Mouse (Mus musculus) E14TG2a.4 (cell line): ENCODE results near the gene Tie1.

Source experiments
- H3K27me3 ChIP-seq: 2 replicates; pipeline ENCODE4 v1.6.1; 2014; ENCODE audit warnings: low read length, control low read depth; ENCODE audit not compliant: insufficient read depth
- H3K36me3 ChIP-seq: 2 replicates; pipeline ENCODE4 v1.6.1; 2014; ENCODE audit warnings: low read length, control low read depth; ENCODE audit not compliant: insufficient read depth
- H3K4me1 ChIP-seq: replicated peaks from 2 replicates; pipeline ENCODE4 v1.6.1; 2014; ENCODE audit warnings: low read depth, low read length, control low read depth
- H3K4me3 ChIP-seq: replicated peaks from 2 replicates; pipeline ENCODE4 v1.5.1; 2014; ENCODE audit warnings: mild to moderate bottlenecking, low read length
- H3K9me3 ChIP-seq: 2 replicates; pipeline ENCODE4 v1.6.1; 2014; ENCODE audit warnings: low read length, control low read depth
- CTCF ChIP-seq: conservative IDR thresholded peaks from 2 replicates; pipeline ENCODE4 v1.5.1; 2014; ENCODE audit warnings: low read length
- NANOG ChIP-seq: IDR thresholded peaks from 2 replicates; pipeline ENCODE4 v1.6.1; 2014; ENCODE audit warnings: borderline replicate concordance, low read length, mixed read lengths
- POU5F1 ChIP-seq: IDR thresholded peaks from 2 replicates; pipeline ENCODE4 v1.6.1; 2014; ENCODE audit warnings: low read length, borderline replicate concordance

The Tie1 gene

DNA sequence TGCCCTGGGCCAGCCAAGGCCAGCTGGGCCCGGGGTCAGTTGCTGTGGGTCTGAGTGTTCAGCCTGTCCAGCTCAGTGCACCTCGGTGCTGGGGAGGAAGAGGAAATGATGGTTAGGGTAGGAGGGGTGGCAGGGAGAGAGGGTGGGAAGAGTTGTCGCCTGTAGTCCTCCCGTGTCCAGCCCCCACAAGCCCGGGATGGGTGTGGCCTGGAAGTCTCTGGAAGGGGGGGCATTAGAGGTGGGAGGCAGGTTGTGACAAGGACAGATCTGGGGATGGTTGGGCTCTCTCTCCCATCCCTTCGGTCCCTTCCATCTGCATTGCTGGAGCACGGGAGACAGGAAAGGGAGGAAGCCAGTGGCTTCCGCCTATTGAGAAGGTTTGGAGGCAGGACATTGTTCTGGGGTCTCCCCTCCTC, at the start of gene Tie1:
Gene Tie1, minus strand, starts transcription at position 345 of the 416 bp plus-strand sequence.
- Histone ChIP-seq H3K4me1 (peaks cover 43% of the 10 kb centered on the region), H3K4me3 (no peak within 1 kb of the TSS), H3K27me3 (peaks cover 26% of the 10 kb centered on the region), H3K36me3 (no peaks in the 10 kb centered on the region), H3K9me3 (no peaks in the 10 kb centered on the region)
- TF ChIP-seq POU5F1: no peak
- no peak for TF ChIP-seq NANOG
- no peak for TF ChIP-seq CTCF

DNA sequence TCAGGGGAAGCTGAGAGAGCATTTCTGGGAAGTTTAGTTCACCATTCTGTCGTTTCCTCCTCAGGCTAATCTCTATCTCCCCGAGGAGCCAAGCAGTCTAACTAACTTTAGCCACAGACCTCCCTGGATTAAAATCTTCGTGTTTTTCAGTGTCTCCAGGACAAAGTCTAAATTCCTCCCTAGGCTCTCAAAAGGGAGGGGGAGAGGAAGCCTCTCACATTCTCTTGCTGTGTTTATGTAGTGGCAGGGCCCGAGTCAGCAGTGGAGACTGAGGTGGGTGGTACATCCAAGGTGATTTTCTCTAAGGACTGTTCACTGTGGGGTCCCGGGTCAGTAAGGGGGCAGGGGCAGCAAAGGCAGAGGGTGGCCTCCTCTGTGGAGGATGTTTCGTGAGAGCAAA, 47.9 kb upstream of the Tie1 start:
- Histone ChIP-seq H3K4me1 (peaks cover 71% of the 10 kb centered on the region), H3K9me3 (no peaks in the 10 kb centered on the region), H3K4me3 (no peak overlapping the region), H3K36me3 (0 out of 2 replicates have a peak, but pooled peaks cover 4% of the 10 kb centered on the region), H3K27me3 (peaks cover 69% of the 10 kb centered on the region)
- TF ChIP-seq POU5F1 (no peak), CTCF (no peak), NANOG (no peak)

DNA sequence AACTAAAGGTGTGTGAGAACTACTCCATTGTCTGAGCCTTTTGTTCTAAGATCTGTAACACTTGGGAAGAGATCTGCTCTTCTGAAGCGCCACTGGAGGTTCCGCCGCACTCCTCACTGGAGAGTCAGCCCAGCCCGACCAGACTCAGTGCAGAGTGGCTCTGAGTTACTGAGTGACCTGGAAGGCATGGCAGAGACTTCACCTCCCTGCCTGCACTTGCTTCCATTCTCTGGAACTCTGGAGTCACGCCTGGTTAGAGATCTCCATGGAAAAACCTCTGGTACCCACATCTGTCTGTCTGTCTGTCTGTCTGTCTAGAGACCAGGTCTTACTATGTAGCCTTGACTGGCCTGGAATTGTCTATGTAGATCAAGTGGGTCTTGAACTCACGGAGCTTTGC, 45.7 kb upstream of the Tie1 start:
- Histone ChIP-seq H3K36me3 (no peaks in the 10 kb centered on the region), H3K27me3 (peaks cover 52% of the 10 kb centered on the region), H3K4me1 (peaks cover 64% of the 10 kb centered on the region), H3K9me3 (no peaks in the 10 kb centered on the region), H3K4me3 (no peak overlapping the region)
- TF ChIP-seq NANOG (no peak), CTCF (no peak), POU5F1 (no peak)

DNA sequence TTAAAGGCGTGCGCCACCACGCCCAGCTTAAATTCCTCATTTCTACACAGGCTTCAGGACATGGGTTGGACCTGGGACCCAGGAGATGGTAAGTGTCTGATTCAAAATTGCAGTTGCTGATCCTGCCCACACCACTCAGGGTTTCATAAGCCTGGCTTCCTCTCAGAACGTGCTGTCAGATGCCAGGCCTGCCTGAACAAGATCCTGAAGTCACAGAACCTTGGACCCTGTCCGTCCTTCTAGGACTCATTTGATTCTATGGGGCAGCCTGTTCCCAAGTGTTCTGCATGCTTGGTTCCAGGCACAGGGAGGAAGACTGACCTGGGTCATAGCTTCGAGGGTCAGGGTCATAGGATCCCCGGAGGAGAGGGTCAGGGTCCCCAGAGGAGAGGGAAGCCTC, 43.7 kb upstream of the Tie1 start:
- Histone ChIP-seq H3K9me3 (no peaks in the 10 kb centered on the region), H3K27me3 (peaks cover 42% of the 10 kb centered on the region), H3K4me3 (no peak overlapping the region), H3K4me1 (peaks cover 59% of the 10 kb centered on the region), H3K36me3 (no peaks in the 10 kb centered on the region)
- TF ChIP-seq POU5F1 (no peak), CTCF (no peak), NANOG (no peak)

DNA sequence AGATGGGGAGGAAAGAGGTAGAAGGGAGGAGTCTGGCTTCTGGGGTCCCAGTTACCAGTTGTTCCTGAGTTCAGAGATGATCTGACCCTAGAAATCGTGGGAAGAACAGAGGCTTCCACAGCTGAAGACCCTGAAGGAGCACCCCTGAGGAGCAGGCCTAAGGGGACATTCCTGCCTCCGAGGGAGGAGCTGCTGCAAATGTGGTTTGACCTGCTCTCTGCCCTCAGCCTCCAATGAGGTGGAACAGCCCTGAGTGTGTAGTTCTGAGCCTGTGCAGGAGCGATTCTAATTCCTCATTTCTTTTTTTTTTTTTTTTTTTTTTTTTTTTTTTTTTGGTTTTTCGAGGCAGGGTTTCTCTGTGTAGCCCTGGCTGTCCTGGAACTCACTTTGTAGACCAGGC, 43.3 kb upstream of the Tie1 start:
- Histone ChIP-seq H3K4me3 (no peak overlapping the region), H3K9me3 (no peaks in the 10 kb centered on the region), H3K27me3 (peaks cover 37% of the 10 kb centered on the region), H3K4me1 (peaks cover 61% of the 10 kb centered on the region), H3K36me3 (no peaks in the 10 kb centered on the region)
- TF ChIP-seq NANOG (no peak), CTCF (no peak), POU5F1 (no peak)

DNA sequence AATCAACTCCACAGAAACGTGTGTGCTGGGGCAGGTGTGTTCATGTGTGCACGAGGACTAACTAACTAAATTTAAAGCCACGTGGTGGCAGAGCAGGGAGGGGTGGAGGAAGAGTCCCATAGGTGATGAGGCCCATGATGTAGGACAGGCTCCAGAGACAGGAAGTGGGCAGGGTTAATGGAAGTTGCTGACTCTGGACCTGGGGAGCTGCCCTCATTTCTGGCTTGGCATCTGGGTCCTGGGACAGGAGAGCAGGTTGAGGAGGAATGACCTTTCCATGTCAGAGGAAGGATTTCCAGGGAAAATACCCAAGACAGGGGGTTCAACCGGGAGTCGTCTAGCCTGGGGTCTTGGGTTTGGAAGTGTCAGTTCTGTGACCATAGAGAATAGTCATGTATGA, 42.8 kb upstream of the Tie1 start:
- Histone ChIP-seq H3K36me3 (no peaks in the 10 kb centered on the region), H3K27me3 (peaks cover 32% of the 10 kb centered on the region), H3K9me3 (no peaks in the 10 kb centered on the region), H3K4me1 (peaks cover 61% of the 10 kb centered on the region), H3K4me3 (no peak overlapping the region)
- TF ChIP-seq CTCF (no peak), POU5F1 (no peak), NANOG (no peak)

DNA sequence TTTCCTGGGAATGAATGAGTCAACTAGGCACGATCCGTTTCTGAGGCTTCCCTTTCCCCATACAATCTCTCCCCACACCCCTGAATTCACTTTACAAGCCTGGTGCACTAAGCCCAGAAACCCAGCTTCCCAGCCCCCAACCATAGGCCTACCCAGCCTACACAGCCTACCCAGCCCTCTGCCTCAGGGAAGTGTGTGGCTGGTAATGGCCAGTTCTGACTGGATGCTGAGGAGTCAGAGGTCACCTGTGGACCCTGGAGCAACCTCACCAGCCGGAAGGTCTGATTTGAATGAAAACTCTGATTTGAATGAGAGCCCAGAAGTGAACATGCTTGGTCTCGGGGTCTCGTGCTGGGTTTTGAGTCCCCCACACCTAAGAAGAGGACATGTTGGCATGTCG, 37.9 kb upstream of the Tie1 start:
- peaks cover 61% of the 10 kb centered on the region for H3K4me1 ChIP-seq
- H3K27me3 ChIP-seq: peaks cover 3% of the 10 kb centered on the region; the same call in 1 of the 2 replicates
- no peak for TF ChIP-seq CTCF
- no peak for TF ChIP-seq POU5F1
- TF ChIP-seq NANOG: no peak
- H3K9me3 ChIP-seq: no peaks in the 10 kb centered on the region
- H3K4me3 ChIP-seq: no peak overlapping the region
- H3K36me3 ChIP-seq: no peaks in the 10 kb centered on the region

DNA sequence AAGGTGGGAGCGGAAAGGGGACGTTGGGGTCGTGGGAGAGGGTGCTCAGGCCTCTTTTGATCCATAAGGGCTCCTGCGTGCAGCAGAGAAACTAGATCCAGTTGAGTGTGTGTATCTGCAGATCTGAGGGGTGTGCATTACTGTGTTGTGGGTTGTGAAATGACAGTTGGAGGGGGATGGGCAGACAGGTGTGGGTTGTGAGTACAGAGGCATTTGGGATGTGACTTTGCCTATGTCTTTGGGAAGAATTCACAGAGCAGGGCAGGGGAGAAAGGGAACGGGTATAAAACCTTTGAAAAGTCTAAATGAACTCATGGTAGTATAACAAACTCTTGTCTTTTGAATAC, 37.4 kb upstream of the Tie1 start:
- peaks cover 57% of the 10 kb centered on the region for H3K4me1 ChIP-seq
- H3K9me3 ChIP-seq: no peaks in the 10 kb centered on the region
- H3K27me3 ChIP-seq: peaks cover 6% of the 10 kb centered on the region; the same call in 1 of the 2 replicates
- peak overlapping the region; percentile 57 for H3K4me3 ChIP-seq
- TF ChIP-seq NANOG: no peak
- TF ChIP-seq CTCF: no peak
- TF ChIP-seq POU5F1: no peak
- no peaks in the 10 kb centered on the region for H3K36me3 ChIP-seq
